Comparison of ENCODE assay signal across 11 mouse cellular contexts in the genomic region with DNA sequence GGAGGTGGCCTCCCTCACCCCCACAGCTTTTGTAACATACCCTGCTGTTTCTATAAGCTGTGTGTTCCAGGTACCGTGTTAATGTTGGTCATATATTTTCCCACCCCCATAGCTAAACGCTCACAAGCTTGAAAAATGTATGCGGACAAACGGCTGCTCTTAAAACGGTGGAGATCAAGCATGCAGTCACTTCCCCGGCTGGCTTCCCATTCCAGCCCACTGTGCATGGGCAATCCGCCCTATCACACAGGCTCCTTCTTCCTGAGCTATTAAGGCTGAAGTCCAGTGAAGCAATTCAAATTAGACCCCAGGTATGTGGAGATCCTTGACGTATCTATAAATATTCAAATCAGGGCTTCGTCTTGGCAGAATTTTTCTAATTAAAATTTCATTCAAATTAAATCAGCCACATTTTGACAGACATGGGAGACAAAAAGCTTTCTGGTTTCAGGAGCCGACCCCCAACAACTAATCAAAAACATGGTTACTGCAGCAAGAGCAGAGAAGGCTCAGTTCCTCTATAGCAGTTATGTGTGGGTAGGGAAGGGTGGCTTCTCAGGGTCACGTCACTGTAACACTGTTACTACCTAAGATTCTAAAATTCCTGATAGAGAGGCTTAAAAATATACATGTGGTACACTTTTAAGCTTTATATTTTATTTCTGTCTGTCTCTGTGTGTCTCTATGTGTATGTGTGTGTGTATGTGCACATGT.
DNase-seq lines count a peak whose midpoint lies in the region; ATAC-seq lines count a peak whose summit lies in the region.
"Had no signal": no experiment of that assay in that cellular context is flagged by ENCODE, and none has a peak within 500 bp of the region (broad histone marks: within the 10 kb centered on the region; RNA-seq: fewer than 3 reads in every experiment).

No protein-coding gene starts in this region.

- no peaks in the 10 kb centered on the region for H3K27me3 ChIP-seq in forebrain, embryonic 16.5 days (replicated peaks; ENCODE audit: control insufficient read depth, insufficient read depth, low read length)
- no peaks in the 10 kb centered on the region for H3K27me3 ChIP-seq in neural tube, embryonic 13.5 days

- no peaks in the 10 kb centered on the region for H3K9me3 ChIP-seq in forebrain, embryonic 16.5 days (ENCODE audit: control insufficient read depth, low read length)
- no peaks in the 10 kb centered on the region for H3K9me3 ChIP-seq in neural tube, embryonic 13.5 days

- no peak overlapping the region for H3K4me3 ChIP-seq in forebrain, embryonic 16.5 days (replicated peaks; ENCODE audit: low read length)
- H3K4me3 ChIP-seq in neural tube, embryonic 13.5 days: no peak overlapping the region

- peak overlapping the region; percentile 43 for H3K9ac ChIP-seq in forebrain, embryonic 16.5 days (replicated peaks; ENCODE audit: low read depth, low read length)
- H3K9ac ChIP-seq in neural tube, embryonic 13.5 days: peak overlapping the region; percentile 61
- H3K9ac ChIP-seq: liver, embryonic 14.5 days had no signal

- H3K4me2 ChIP-seq in forebrain, embryonic 16.5 days (ENCODE audit: low read length): peak overlapping the region; percentile 36
- H3K4me2 ChIP-seq in neural tube, embryonic 13.5 days: peak overlapping the region; percentile 25

- no peaks in the 10 kb centered on the region for H3K36me3 ChIP-seq in forebrain, embryonic 16.5 days (ENCODE audit: control insufficient read depth, insufficient read depth)
- no peaks in the 10 kb centered on the region for H3K36me3 ChIP-seq in neural tube, embryonic 13.5 days
- H3K36me3 ChIP-seq: G1E had no signal

- peak; percentile 10 for DNase-seq in kidney, postnatal 14 days
- DNase-seq in kidney, postnatal 25 days: no peak
- peak; percentile 63 for DNase-seq in cerebellum, adult 9-11 months
- DNase-seq in testis, postnatal 14 days (ENCODE audit: low spot score): no peak
- no peak for DNase-seq in layer of hippocampus, postnatal 25 days (ENCODE audit: extremely low spot score in 1 of 2, low spot score in 1 of 2)
- DNase-seq: right cerebral cortex, postnatal 25 days; thymus, adult 2 months had no signal

- WGBS in forebrain, embryonic 16.5 days: 7% methylated on average over 11 of the region's 11 CpGs
- WGBS in neural tube, embryonic 13.5 days: 21% methylated on average over 11 of the region's 11 CpGs

- peaks cover 55% of the 10 kb centered on the region for H3K4me1 ChIP-seq in forebrain, embryonic 16.5 days (replicated peaks; ENCODE audit: control insufficient read depth, insufficient read depth, low read length)
- H3K4me1 ChIP-seq in neural tube, embryonic 13.5 days (replicated peaks): peaks cover 77% of the 10 kb centered on the region

- peak; percentile 57 for ATAC-seq in forebrain, embryonic 16.5 days
- peak; percentile 65 for ATAC-seq in neural tube, embryonic 13.5 days (ENCODE audit: low read depth)

- peak overlapping the region; percentile 84 for H3K27ac ChIP-seq in forebrain, embryonic 16.5 days (ENCODE audit: low read length)
- peak overlapping the region; percentile 79 for H3K27ac ChIP-seq in neural tube, embryonic 13.5 days (replicated peaks)
- H3K27ac ChIP-seq: liver, embryonic 14.5 days had no signal

Comparison
In these comparisons a context has a peak if more than half of its experiments do, and no peak if none do; other contexts are left out.
1. DNase-seq: peak in kidney, postnatal 14 days (single experiment) and cerebellum, adult 9-11 months (single experiment); none in kidney, postnatal 25 days (0 of 2), testis, postnatal 14 days (single experiment) and layer of hippocampus, postnatal 25 days (0 of 2).